Mouse (Mus musculus) kidney, adult 18-20 months (tissue): ENCODE results near the gene Cmip.

ENCODE experiments used
- DNase-seq: peaks from one replicate; pipeline ENCODE4 v3.0.0; 2021

Cmip gene

GRCm38 (mm10) chr8:117257029-117257820, at the start of gene Cmip:
TSS of gene Cmip (plus strand) at chr8:117257064.
- peak; percentile 68 for DNase-seq

- no peak for DNase-seq
Measured at GRCm38 (mm10) chr8:117209150-117209549, 47.7 kb upstream of the Cmip start.

DNA sequence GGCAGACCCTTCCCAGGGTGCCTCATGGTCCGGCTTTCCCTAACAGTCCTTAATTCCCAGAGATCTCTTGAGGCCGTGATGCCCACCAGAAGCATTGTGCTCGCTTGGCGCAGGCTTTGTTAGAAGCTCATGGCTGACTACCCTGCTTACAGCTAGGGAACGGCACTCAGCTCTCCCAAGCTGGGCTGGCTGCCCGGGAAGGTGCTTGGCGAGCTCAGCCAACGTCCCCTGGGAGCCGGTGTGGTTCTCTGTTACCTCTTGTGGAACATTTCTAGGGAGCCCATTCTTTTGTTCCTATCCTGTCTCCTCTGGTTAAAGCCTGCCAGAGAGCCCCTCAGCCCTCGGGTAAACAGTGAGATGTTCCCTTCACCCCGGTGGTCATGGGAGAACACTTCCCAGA, 44.8 kb upstream of the Cmip start:
- no peak for DNase-seq

GRCm38 (mm10) chr8:117217724-117218123, 39.1 kb upstream of the Cmip start:
- no peak for DNase-seq

GRCm38 (mm10) chr8:117222396-117222795, 34.5 kb upstream of the Cmip start:
- DNase-seq = peak; percentile 25

- DNase-seq = peak; percentile 91
Measured at GRCm38 (mm10) chr8:117224630-117225029, 32.2 kb upstream of the Cmip start.

DNA sequence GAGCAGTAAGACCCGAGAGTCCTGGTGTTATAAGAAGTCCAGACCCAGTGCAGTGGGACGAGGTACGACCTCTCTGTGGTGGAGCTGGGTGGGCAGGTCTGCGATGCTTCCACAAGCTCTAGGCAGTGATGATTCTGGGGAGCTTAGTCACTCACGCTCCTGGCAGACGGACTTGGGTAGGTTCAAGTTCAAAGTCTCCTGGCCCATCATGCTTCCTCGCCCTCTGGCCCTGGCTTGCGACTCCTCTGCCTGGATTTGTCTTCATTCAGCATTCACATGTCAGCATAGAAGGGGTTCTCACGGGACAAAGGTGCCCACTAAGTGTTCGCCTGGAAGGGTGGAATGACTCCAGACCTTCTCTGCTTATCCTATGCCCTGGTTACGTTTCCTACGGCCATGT, 30.6 kb upstream of the Cmip start:
- DNase-seq = peak; percentile 30

- DNase-seq = peak; percentile 6
Measured at GRCm38 (mm10) chr8:117227339-117227738, 29.5 kb upstream of the Cmip start.

- DNase-seq = no peak
Measured at GRCm38 (mm10) chr8:117233199-117233598, 23.7 kb upstream of the Cmip start.

GRCm38 (mm10) chr8:117236531-117236930, 20.3 kb upstream of the Cmip start:
- no peak for DNase-seq

GRCm38 (mm10) chr8:117240326-117240725, 16.5 kb upstream of the Cmip start:
- no peak for DNase-seq

GRCm38 (mm10) chr8:117240841-117241494, 15.9 kb upstream of the Cmip start:
- DNase-seq = no peak

- no peak for DNase-seq
Measured at GRCm38 (mm10) chr8:117241848-117242247, 15.0 kb upstream of the Cmip start.

- DNase-seq = no peak
Measured at GRCm38 (mm10) chr8:117242286-117242685, 14.6 kb upstream of the Cmip start.

DNA sequence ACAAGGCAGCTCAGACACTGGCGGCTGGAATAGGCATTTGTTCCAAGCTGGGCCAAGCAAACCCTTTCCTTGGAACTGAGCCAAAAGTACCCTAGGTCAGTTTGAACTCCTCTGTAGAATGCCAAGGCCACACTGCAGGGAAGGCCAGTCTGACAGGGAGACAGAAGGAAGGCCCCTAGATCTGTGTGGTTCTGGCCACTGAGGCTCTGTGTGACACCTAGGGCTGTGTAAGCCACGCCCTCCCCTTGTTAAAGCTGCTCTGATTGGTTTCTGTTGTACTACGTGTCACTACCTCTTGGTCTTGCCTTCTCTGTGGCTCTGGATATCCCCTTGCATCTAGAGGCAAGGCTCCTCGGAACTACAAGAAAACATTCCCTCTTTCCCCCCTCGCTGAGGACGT, 12.3 kb upstream of the Cmip start:
- DNase-seq = no peak

- DNase-seq = no peak
Measured at GRCm38 (mm10) chr8:117248341-117248740, 8.5 kb upstream of the Cmip start.

- no peak for DNase-seq
Measured at GRCm38 (mm10) chr8:117251086-117251681, 5.7 kb upstream of the Cmip start.

DNA sequence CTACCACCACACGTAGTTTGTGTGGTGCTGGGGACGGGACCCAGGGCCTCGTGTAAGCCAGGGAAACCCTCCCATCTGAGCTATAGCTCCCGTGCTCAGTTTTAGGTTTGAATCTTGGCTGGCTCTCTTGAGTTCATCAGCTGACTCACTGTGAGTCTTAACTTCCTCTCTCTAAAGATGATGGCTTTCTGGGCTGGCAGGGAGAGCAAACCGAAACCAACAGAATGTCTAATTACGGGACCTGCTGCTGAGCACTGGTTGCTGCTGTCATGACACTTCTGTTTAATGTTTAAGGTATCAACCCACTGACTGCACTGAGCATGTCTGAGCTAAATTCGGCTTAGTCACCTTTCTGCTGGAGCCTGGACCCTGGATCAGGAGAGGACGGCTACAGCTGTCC, 4.2 kb upstream of the Cmip start:
- no peak for DNase-seq

DNA sequence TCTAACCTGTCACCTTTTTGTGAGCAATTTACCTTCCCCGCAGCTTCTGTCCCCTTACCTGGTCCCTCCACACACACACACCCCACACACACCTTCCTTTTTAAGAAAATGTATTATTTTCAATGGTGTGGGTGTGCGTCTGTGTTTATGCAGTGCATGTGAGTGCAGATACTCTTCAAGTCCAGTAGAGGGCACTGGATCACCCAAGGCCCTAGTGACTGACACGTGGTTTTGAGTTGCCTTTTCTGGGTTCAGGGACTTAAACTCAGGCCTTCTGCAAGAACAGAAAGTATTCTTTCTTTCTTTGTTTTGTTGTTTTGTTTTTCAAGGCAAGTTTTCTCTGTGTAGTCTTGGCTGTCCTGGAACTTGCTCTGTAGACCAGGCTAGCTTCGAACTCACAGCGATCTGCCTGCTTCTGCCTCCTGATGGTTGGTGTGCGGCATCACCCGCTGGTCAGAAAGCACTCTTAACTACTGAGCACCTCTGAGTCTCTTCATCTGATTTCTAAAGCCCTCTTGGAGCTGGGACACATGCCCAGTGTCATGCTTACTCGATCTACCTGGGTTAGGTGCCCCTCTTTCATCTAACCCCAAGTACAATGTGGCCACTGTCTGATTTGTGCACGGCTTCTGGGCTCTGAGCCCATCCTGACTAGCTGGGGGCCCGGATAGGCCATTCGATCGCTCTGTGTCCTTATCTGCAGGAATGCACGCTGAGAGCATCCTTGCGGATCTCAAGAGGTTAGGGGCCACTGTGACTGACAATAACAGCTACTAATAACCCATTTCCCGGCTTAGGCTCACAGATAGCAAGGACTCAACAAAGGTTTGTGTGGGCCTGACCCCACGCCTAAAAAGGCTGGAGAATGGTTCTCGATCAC, 3.2 kb upstream of the Cmip start:
- no peak for DNase-seq

DNA sequence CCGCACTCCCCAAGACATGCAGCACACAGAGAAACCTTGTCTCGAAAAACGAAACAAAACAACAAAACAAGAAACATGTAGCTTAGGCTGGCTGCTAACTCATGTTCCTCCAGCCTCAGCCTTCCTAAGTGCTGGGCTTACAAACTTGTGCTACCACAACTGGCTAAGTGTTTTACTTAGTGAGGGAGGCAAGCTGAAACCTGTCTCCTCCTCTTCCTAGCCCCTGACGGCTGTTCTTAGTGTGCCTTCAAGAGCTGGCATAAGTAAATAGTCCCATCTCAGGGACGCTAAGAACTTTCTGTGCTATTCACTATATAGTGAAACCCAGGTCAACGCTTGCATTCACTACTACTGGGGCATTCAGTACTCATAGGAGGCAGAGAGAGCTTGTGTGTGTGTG, 2.4 kb upstream of the Cmip start:
- DNase-seq = no peak

DNA sequence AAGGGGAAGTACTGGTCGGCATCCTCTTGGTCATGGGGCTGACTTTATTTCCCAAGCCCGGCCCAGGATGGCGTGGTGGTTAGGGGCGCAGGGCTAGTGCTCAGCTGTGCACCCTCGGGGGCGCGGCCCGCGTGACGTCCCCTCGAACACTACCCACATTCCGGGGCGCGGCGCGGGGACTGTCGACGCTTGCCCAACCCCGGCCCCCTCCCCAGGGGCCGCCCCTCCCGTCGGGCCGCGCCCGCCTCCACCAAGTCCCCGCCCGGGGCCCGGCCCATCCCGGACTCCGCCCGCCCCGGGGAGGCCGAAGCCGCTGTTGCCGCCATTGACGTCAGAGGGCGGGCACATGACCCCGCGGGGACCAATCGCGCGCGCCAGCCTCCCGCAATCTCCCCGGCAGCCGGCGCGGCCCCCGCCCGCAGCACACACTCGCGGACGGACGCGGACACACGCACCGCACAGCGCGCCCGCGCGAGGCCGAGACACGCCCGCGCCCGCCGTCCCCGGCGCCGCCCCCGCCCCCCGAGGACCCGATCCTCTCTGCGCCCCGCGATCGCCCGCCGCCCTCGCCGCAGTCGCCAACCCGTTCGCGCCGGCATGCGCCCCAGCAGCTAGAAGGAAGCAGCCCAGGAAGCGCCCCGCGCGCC, 449 bp upstream of the Cmip start:
- DNase-seq = peak; percentile 96

- DNase-seq = peak; percentile 63
Measured at GRCm38 (mm10) chr8:117257821-117258575, 1.1 kb downstream of the Cmip start.
